Mouse (Mus musculus) c-Kit-negative CD71-positive TER-119-positive erythroid progenitor cells, embryonic 14.5 days (primary cell): ENCODE measurements around the gene Krt35.

Experiments used
- DNase-seq: peaks from one replicate; pipeline ENCODE4 v3.0.0-alpha.2; 2013; ENCODE audit warnings: low read depth, low spot score

Gene Krt35

GRCm38 (mm10) chr11:100096141-100096540 is at the start of gene Krt35:
Krt35 (minus strand) TSS chr11:100096241.
- DNase-seq, result no peak

GRCm38 (mm10) chr11:100145104-100145503 is 49.1 kb upstream of the Krt35 start:
- DNase-seq, result no peak

- DNase-seq, result no peak
These were observed 44.9 kb upstream of the Krt35 start for GRCm38 (mm10) chr11:100140966-100141365.

GRCm38 (mm10) chr11:100139391-100139790 is 43.4 kb upstream of the Krt35 start:
- no peak for DNase-seq

- no peak for DNase-seq
These were observed 42.8 kb upstream of the Krt35 start for GRCm38 (mm10) chr11:100138809-100139208.

GRCm38 (mm10) chr11:100137693-100138092 is 41.7 kb upstream of the Krt35 start:
- DNase-seq, result no peak

GRCm38 (mm10) chr11:100136559-100136958 is 40.5 kb upstream of the Krt35 start:
- no peak for DNase-seq

- DNase-seq, result no peak
These were observed 39.7 kb upstream of the Krt35 start, which contains the start of gene Krt15 for GRCm38 (mm10) chr11:100135731-100136130. Krt15 (minus strand) TSS chr11:100135928.

GRCm38 (mm10) chr11:100124901-100125300 is 28.9 kb upstream of the Krt35 start:
- no peak for DNase-seq

GRCm38 (mm10) chr11:100121466-100121865 is 25.4 kb upstream of the Krt35 start, which contains the start of gene Krt13:
Krt13 (minus strand) TSS chr11:100121566.
- no peak for DNase-seq

- DNase-seq, result no peak
These were observed 24.3 kb upstream of the Krt35 start for GRCm38 (mm10) chr11:100120331-100120730.

GRCm38 (mm10) chr11:100113742-100114029 is 17.6 kb upstream of the Krt35 start:
- no peak for DNase-seq

- no peak for DNase-seq
These were observed 17.1 kb upstream of the Krt35 start for GRCm38 (mm10) chr11:100112935-100113741.

- no peak for DNase-seq
These were observed 9.6 kb upstream of the Krt35 start, which contains the start of gene Krt36 for GRCm38 (mm10) chr11:100105576-100106122. Krt36 (minus strand) TSS chr11:100105626.

- DNase-seq, result no peak
These were observed 6.8 kb upstream of the Krt35 start for GRCm38 (mm10) chr11:100102693-100103429.

GRCm38 (mm10) chr11:100100391-100100790 is 4.3 kb upstream of the Krt35 start:
- no peak for DNase-seq

GRCm38 (mm10) chr11:100097819-100098218 is 1.8 kb upstream of the Krt35 start:
- DNase-seq, result no peak

- DNase-seq, result no peak
These were observed 7.5 kb downstream of the Krt35 start for GRCm38 (mm10) chr11:100088378-100089025.

- DNase-seq, result no peak
These were observed 8.2 kb downstream of the Krt35 start, which contains the start of gene Krt32 for GRCm38 (mm10) chr11:100087861-100088260. Krt32 (minus strand) TSS chr11:100088226.

- no peak for DNase-seq
These were observed 22.2 kb downstream of the Krt35 start for GRCm38 (mm10) chr11:100073873-100074272.

- DNase-seq, result no peak
These were observed 28.6 kb downstream of the Krt35 start for GRCm38 (mm10) chr11:100067293-100068036.
